Mouse (Mus musculus): ENCODE results near the gene Lce3d.

The Lce3d gene

DNA sequence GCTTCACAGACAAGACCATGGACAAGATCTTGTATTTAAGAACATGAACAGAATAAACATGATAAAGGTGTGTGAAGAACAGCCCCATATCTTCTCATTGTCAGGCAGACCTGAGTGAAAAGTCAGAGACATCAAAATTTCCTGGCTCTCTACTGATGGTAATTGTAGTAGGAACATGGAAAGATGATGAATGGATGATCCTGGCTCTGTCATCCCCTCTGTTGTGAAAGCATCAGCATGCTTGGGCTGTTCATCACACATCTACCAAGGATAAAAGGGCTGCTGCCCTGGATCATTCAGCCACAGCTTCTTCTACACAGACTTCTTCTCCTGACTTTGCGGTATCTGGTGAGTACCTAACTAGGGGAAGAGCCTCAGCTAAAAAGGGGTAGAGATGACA, at the start of gene Lce3d:
Lce3d (plus strand) TSS at position 301 of the 400 bp plus-strand sequence.
- no peak for DNase-seq (ENCODE audit: low spot score in 2 of 2)

DNA sequence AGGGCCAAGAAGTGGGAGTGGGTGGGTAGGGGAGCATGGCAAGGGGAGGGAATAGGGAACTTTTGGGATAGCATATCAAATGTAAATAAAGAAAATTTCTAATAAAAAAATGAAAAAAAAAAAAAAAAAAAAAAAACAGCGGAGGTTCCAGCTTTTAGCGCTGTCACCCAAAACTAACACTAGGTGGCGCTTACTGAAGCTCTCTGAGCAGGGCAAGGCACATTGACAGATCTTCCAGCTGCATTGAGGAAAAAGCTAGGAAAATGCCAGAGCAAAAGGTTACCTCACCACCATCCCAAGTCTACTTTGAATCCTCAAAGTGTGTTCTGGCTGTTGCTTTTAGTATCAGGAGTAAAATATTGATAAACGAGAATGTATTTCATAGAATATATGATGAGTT, 49.6 kb upstream of the Lce3d start:
- DNase-seq (ENCODE audit: low spot score in 2 of 2), result no peak

DNA sequence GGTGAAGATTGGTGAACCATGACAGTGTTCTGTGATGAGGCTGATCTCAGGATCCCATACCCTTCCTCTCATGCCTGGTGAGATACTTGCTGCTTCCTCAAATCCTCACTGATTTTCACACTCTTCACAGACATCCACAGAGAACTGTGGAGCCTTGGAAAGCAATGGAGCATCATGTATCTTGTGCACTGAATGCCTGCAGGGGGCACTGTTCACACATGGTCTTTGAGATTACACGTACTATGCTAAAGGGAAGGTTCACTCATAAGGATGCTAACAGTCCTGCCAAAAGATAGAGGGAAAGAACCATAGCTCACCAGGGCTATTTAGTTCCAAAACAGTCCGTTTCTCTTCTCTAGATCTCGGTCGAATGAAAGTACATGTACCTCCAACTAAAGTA, 36.8 kb upstream of the Lce3d start:
- no peak for DNase-seq (ENCODE audit: low spot score in 2 of 2)

DNA sequence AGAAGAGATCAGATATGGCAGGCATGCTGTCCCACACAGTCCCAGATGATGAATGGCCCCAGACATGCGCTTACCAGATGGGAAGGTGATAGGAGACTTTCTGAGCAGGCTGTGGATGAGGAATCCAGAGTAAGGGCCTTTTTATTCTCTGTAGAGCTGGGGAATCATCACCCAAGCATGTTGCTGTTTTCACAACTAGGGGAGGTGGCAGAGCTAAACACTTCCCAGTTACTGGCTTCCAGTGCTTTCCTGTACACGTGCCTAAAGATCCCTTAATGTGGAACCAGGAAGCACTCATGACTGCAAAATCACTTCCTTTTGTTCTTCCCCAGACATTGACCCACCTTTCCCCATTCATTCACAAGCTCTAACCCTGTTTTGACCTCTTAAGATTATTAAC, 31.1 kb upstream of the Lce3d start, which contains the start of gene Lce3a:
Lce3a (minus strand) TSS at position 101 of the 400 bp plus-strand sequence.
- no peak for DNase-seq (ENCODE audit: low spot score in 2 of 2)

DNA sequence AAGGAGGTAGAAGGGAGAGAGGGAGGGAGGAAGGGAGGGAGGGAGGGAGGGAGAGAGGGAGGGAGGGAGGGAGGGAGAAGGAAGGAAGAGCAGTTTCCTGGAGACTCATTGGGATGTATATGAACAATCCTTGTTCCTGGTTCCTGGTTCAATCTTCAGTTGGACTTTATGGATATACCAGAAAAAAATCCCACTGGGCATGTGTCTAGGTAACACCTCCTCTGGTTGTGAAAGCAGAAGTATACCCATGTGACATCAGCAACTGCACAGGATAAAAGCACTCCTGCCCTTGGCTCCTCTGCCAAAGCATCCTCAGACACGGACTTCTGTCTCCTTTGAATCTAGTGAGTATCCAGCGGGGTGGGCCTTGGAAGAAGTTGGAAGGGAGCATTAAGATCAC, 24.5 kb upstream of the Lce3d start, which contains the start of gene Lce3b:
Lce3b (plus strand) TSS at position 301 of the 400 bp plus-strand sequence.
- no peak for DNase-seq (ENCODE audit: low spot score in 2 of 2)

DNA sequence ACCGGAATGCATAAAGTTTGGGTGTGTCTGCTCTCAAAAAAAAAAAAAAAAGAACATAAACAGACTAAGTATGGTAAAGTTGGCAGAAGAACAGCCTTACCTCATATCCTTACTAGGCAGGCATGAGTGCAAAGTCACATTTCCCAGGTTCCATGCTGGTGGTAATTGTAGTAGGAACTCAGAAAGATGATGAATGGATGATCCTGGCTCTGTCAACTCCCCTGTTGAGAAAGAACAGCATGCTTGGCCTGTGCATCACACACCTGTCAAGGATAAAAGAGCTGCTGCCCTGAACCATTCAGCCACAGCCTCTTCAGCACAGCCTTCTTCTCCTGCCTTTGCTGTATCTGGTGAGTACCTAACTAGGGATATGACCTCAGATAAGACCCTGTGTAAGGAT, 13.0 kb upstream of the Lce3d start, which contains the start of gene Lce3c:
Lce3c (plus strand) TSS at position 301 of the 400 bp plus-strand sequence.
- no peak for DNase-seq (ENCODE audit: low spot score in 2 of 2)

DNA sequence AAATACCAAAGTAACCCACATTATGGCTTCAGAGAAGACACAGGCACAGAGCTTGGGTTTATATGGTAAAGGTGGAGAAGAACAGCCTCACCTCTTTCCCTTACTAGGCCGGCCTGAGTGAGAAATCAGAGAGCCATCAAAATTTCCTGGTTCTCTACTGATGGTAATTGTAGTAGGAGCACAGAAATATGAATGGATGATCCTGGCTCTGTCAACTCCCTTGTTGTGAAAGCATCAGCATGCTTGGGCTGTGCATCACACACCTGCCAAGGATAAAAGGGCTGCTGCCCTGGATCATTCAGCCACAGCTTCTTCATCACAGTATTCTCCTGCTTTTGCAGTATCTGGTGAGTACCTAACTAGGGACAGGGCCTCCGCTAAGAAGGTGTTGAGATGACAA, 9.6 kb downstream of the Lce3d start, which contains the start of gene Lce3e:
Lce3e (plus strand) TSS at position 301 of the 400 bp plus-strand sequence.
- no peak for DNase-seq (ENCODE audit: low spot score in 2 of 2)

DNA sequence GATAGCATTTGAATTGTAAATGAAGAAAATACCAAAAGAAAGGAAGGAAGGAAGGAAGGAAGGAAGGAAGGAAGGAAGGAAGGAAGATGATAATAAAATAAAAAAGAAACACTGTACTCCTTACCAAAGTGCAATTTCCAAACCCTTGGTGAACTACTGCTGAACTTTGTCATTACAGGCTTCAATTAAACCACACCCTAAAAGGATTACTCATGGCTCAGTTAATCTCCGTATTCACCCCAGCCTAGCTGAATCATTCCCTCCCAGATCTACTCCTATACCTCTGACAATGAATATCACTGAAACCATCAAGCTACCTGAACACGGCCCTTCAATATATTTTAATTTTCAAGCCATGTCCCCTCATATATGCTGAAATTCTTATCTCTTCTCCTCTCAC, 21.3 kb downstream of the Lce3d start:
- DNase-seq (ENCODE audit: low spot score in 2 of 2), result no peak

DNA sequence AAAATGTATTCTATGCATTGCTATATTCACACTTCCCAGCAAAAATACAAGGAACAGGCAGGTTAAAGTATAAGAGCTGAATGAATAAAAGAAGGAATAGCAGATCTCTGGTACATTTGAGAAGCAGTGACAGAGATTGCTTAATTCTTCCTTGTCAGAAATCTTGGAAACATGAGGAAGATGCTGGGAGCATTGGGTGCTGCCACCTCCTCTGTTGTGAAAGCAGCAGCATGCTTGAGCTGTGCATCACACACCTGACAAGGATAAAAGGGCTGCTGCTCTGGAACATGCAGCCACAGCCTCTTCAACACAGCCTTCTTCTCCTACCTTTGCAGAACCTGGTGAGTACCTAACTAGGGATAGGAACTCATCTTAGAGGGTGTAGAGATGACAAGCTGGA, 34.7 kb downstream of the Lce3d start, which contains the start of gene Lce3f:
Lce3f (plus strand) TSS at position 301 of the 400 bp plus-strand sequence.
- no peak for DNase-seq (ENCODE audit: low spot score in 2 of 2)

DNA sequence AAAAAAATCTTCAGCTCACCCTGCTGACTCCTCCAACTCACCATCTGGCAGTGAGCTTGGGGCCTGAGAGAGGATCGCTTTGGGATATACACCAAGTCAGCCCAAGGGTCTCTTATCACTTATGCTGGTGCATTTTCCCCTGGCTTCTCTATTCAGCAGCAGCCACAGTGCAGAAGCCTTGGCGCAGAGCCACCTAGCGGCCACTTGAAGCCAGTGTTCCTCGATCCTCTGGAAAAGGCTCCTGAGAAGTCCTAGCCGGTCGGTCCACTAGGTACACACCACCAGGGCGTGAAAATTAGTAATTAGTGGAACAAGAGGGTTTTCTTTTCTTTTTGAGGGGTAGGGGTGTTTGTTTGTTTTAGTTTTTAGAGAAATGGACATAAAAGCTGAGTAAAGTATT, 41.5 kb downstream of the Lce3d start:
- peak in 1 of 2 experiments; percentile 3 for DNase-seq (ENCODE audit: low spot score in 2 of 2)

DNA sequence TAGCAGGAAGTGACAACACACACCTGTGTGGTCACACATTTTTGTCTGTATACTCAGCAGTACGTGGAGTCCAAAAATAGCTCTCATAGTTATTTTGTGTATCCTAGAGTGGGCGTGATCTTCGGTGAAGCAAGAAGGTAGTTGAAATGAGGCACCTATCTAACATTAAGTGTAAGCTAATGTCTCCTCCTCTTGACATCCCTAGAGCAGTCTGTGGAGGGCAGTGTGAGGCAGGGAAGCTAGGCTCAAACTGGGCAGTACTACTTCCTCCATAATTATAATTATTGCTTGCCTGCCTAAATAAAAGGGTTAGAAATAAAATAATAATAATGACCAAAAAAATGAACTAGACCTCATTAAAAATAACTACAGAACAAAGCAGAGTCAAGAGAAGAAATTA, 43.4 kb downstream of the Lce3d start:
- DNase-seq (ENCODE audit: low spot score in 2 of 2), result no peak

DNA sequence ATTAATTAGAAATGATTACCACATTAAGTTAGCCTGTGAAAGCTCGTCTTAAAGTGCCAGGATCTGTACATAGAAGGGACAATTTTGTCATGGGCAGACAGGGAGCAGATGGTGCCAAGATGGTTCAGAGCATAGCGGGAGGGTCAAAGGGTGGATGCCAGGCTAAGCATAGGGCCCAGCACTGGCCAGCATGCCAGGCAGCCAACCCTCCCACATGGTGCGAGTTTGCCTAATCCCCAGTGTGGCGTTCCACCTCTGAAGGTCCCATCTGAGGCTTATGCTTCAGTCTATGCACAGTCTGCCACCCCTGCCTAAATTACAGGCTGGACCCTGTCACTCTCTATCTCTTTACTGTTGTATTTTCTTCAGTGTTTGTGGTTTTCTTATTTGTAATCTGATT, 45.7 kb downstream of the Lce3d start:
- no peak for DNase-seq (ENCODE audit: low spot score in 2 of 2)

Measured in heart, adult 9 months (tissue).